Mouse (Mus musculus) limb, embryonic 13.5 days (tissue): ENCODE data around the gene Zfp277. TPM values are rescaled to one million over a fixed set of nuclear protein-coding genes. Genes with fewer than 3 reads are reported as not detected.

Experiments
- ATAC-seq: fragments of 200-750 bp; cut with Nextera tagmentation; 2 replicates; pipeline ENCODE4 v1.8.0; 2017; ENCODE audit warnings: low read depth, moderate number of reproducible peaks, moderate TSS enrichment; ENCODE audit not compliant: low FRiP score
- H3K27ac ChIP-seq: fragments of 300-500 bp; sonication (generic); 2 replicates; pipeline ENCODE4 v1.5.1; 2015; ENCODE audit warnings: inconsistent platforms, mild to moderate bottlenecking, moderate library complexity
- H3K27me3 ChIP-seq: fragments of 300-500 bp; sonication (generic); 2 replicates; pipeline ENCODE4 v1.6.1; 2015; ENCODE audit warnings: mild to moderate bottlenecking, inconsistent platforms
- H3K36me3 ChIP-seq: fragments of 300-500 bp; sonication (generic); 2 replicates; pipeline ENCODE4 v1.6.1; 2015; ENCODE audit warnings: inconsistent platforms, mild to moderate bottlenecking, moderate library complexity
- H3K4me1 ChIP-seq: fragments of 300-500 bp; sonication (generic); 2 replicates; pipeline ENCODE4 v1.6.1; 2015; ENCODE audit warnings: inconsistent platforms
- H3K4me2 ChIP-seq: fragments of 300-500 bp; sonication (generic); replicated peaks from 2 replicates; pipeline ENCODE4 v1.6.1; 2015; ENCODE audit warnings: inconsistent platforms, mild to moderate bottlenecking, moderate library complexity
- H3K4me3 ChIP-seq: fragments of 300-500 bp; sonication (generic); 2 replicates; pipeline ENCODE4 v1.5.1; 2015; ENCODE audit warnings: moderate library complexity, mild to moderate bottlenecking, inconsistent platforms
- H3K9ac ChIP-seq: fragments of 300-500 bp; sonication (generic); 2 replicates; pipeline ENCODE4 v1.6.1; 2015; ENCODE audit warnings: mild to moderate bottlenecking, inconsistent platforms
- H3K9me3 ChIP-seq: fragments of 300-500 bp; sonication (generic); 2 replicates; pipeline ENCODE4 v1.6.1; 2016; ENCODE audit warnings: inconsistent platforms
- WGBS: fragments of 180-500 bp; shearing (Covaris S2); methylation state at CpG from one replicate; pipeline ENCODE4 v1.1.7; 2015; 5-methylcytosine and 5-hydroxymethylcytosine counted together
- polyA plus RNA-seq: library from polyadenylated mRNA; unstranded; fragments of >200 nt; fragmentation: Nextera tagmentation; extraction: Ambion mirVana; gene quantifications from 2 replicates; pipeline ENCODE4 v1.2.1, GENCODE M21; 2015

The Zfp277 gene
- polyA plus RNA-seq, 1 experiment from 2014 or later = 36.4 TPM

DNA sequence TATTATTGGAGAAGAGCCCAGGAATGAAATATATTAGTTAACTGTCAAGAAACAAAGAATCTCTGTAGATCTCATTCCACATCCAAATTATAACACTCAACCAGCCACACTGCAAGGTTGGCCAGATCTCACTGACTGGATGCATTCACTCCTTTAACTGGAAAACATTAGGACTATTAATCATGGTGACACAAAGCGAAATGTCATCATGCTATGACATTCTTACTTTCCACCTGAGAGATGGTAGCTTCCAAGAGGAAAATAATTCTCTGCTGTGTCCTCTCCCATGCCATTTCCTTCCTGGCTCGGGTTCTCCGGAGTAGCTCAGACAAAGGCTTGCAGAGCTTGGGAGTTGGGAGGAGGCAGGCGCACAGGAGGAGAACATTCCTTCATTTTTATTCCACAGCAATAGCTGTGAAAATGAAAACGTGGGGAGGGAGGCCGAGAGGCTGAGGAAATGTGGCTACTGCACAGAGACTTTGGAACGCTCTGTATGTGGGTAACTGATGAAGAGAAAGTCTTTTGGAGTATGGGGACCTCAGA lies 17.1 kb upstream of the Zfp277 start:
- H3K9ac ChIP-seq = no peak overlapping the region
- no peaks in the 10 kb centered on the region for H3K36me3 ChIP-seq
- no peak overlapping the region for H3K27ac ChIP-seq
- no peak for ATAC-seq
- H3K4me2 ChIP-seq = no peak overlapping the region
- peaks cover 32% of the 10 kb centered on the region for H3K4me1 ChIP-seq
- H3K9me3 ChIP-seq = no peaks in the 10 kb centered on the region
- H3K27me3 ChIP-seq = no peaks in the 10 kb centered on the region
- no peak overlapping the region for H3K4me3 ChIP-seq
- WGBS = 60% methylated on average over 7 of the region's 7 CpGs

DNA sequence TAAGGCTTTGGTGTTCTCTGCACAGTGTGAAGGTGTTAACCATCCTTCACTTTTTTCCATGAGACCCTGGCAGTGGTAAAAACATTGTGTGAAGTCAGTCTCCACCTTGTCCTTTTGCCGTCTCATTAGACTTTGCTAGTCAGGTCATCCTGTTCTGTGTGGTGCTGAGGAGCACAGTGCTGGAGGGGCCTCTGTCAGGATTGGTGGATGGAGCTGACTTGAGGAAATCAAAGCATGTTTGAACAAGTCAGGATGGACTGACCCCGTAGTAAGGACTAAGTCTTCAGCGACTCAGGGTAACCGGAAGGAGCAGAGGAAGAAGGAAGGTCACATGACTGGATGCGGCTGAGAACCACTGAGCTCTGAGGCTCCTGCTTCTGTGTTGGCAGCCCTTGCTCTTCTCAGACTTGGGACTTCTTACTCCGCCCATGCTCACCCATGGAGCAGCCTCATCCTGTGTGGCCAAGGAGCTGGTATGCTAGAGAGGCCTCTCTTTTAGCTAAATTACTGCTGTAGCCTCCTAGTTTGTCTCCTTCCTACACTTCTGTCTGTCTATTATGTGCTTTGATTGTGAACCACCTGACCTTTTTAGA lies 14.1 kb upstream of the Zfp277 start:
- H3K9ac ChIP-seq = no peak overlapping the region
- H3K4me3 ChIP-seq = no peak overlapping the region
- H3K27ac ChIP-seq = no peak overlapping the region
- H3K4me1 ChIP-seq = peaks cover 24% of the 10 kb centered on the region
- no peaks in the 10 kb centered on the region for H3K27me3 ChIP-seq
- no peaks in the 10 kb centered on the region for H3K9me3 ChIP-seq
- H3K36me3 ChIP-seq = no peaks in the 10 kb centered on the region
- H3K4me2 ChIP-seq = no peak overlapping the region
- no peak for ATAC-seq
- 79% methylated on average over 6 of the region's 6 CpGs for WGBS

- WGBS = 83% methylated on average over 3 of the region's 3 CpGs
- peaks cover 17% of the 10 kb centered on the region for H3K4me1 ChIP-seq
- H3K9ac ChIP-seq = no peak overlapping the region
- no peak overlapping the region for H3K4me3 ChIP-seq
- no peak overlapping the region for H3K27ac ChIP-seq
- no peak overlapping the region for H3K4me2 ChIP-seq
- no peaks in the 10 kb centered on the region for H3K36me3 ChIP-seq
- no peaks in the 10 kb centered on the region for H3K27me3 ChIP-seq
- no peak for ATAC-seq
- H3K9me3 ChIP-seq = no peaks in the 10 kb centered on the region
Observed at GRCm38 (mm10) chr12:40458977-40459376, 13.3 kb upstream of the Zfp277 start.

DNA sequence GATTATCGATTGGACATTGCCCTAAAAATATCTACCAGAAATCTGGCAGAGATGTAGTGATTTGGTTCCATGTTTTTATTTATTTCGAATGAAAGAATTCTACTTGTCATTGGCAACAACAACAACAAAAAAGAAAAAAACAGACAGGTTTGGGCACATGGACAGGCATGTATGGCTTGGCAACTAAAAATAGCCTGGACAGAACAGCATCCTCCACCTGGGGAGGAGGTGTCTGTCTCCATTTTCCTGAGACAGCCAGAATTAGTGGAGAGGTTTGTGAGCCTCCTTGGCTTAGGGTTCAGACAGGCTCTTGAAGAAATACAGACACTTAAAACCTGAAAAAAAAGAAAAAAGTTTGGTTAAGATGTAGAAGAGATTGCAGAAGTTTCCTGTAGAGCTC lies 10.8 kb upstream of the Zfp277 start:
- Histone ChIP-seq H3K4me3 (no peak overlapping the region), H3K4me2 (no peak overlapping the region), H3K27ac (no peak overlapping the region), H3K9ac (no peak overlapping the region), H3K36me3 (no peaks in the 10 kb centered on the region), H3K4me1 (peaks cover 8% of the 10 kb centered on the region), H3K27me3 (no peaks in the 10 kb centered on the region), H3K9me3 (no peaks in the 10 kb centered on the region)
- WGBS = 91% methylated on average over 2 of the region's 2 CpGs
- ATAC-seq = no peak

DNA sequence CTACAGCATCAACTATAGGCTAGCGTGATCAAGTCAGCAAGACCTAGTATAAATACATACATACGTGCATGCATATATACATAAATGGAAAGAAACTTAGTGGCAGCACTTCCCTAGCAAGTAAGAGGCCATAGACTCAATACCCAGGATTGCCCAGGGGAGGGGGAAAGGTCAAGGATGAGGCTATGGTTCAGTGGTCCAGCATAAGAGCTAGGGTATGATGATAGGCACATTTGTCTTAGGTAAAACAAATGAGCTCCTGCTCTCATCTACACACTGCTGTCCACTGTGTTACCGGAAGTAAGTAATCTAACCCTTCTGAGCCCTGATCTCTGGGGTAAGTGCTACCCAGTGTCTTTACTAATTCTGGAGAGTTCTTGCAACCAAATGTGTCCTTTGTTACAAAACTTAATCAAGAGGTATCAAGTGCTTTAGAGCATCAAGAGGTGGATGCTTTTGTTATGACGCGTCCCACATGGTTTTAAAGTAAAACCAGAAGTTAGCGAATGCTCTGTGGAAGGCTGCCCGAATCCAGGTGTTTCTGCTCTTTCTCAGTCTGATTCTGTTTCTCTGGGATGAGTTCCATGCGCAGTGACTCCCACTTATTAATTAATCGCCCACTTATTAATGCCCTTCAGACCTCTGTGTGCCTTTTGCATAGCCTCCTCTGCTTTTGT lies 3.6 kb upstream of the Zfp277 start:
- WGBS = 55% methylated on average over 9 of the region's 9 CpGs
- H3K9me3 ChIP-seq = no peaks in the 10 kb centered on the region
- no peaks in the 10 kb centered on the region for H3K36me3 ChIP-seq
- H3K4me3 ChIP-seq = no peak overlapping the region
- H3K4me2 ChIP-seq = peak overlapping the region; percentile 19; the same call in 1 of the 2 replicates
- H3K4me1 ChIP-seq = peaks cover 29% of the 10 kb centered on the region
- no peak overlapping the region for H3K9ac ChIP-seq
- no peaks in the 10 kb centered on the region for H3K27me3 ChIP-seq
- H3K27ac ChIP-seq = no peak overlapping the region
- ATAC-seq = no peak

- Histone ChIP-seq H3K9me3 (no peaks in the 10 kb centered on the region), H3K27me3 (no peaks in the 10 kb centered on the region), H3K4me1 (peaks cover 33% of the 10 kb centered on the region), H3K4me2 (peak overlapping the region; percentile 87), H3K36me3 (no peaks in the 10 kb centered on the region), H3K9ac (no peak overlapping the region), H3K4me3 (peak overlapping the region; percentile 83), H3K27ac (no peak overlapping the region)
- no peak for ATAC-seq
- 5% methylated on average over 10 of the region's 10 CpGs for WGBS
Observed at GRCm38 (mm10) chr12:40447561-40448355, 2.1 kb upstream of the Zfp277 start.

GRCm38 (mm10) chr12:40446450-40447381 lies 1.0 kb upstream of the Zfp277 start:
- Histone ChIP-seq H3K9me3 (no peaks in the 10 kb centered on the region), H3K9ac (peak overlapping the region; percentile 85), H3K4me2 (peak overlapping the region; percentile 87), H3K4me3 (peak overlapping the region; percentile 83), H3K27me3 (no peaks in the 10 kb centered on the region), H3K4me1 (peaks cover 35% of the 10 kb centered on the region), H3K27ac (peak overlapping the region; percentile 88), H3K36me3 (no peaks in the 10 kb centered on the region)
- ATAC-seq = peak; percentile 14; the same call in 1 of the 2 replicates
- WGBS = under 1% methylated on average over 44 of the region's 44 CpGs

GRCm38 (mm10) chr12:40445206-40445605 lies 496 bp downstream of the Zfp277 start:
- peak overlapping the region; percentile 61; the same call in 1 of the 2 replicates for H3K27ac ChIP-seq
- H3K4me1 ChIP-seq = peaks cover 35% of the 10 kb centered on the region
- peak overlapping the region; percentile 75 for H3K4me2 ChIP-seq
- no peaks in the 10 kb centered on the region for H3K9me3 ChIP-seq
- H3K4me3 ChIP-seq = peak overlapping the region; percentile 83
- 2% methylated on average over 16 of the region's 16 CpGs for WGBS
- peak overlapping the region; percentile 67 for H3K9ac ChIP-seq
- H3K27me3 ChIP-seq = no peaks in the 10 kb centered on the region
- no peaks in the 10 kb centered on the region for H3K36me3 ChIP-seq
- peak; percentile 9 for ATAC-seq

DNA sequence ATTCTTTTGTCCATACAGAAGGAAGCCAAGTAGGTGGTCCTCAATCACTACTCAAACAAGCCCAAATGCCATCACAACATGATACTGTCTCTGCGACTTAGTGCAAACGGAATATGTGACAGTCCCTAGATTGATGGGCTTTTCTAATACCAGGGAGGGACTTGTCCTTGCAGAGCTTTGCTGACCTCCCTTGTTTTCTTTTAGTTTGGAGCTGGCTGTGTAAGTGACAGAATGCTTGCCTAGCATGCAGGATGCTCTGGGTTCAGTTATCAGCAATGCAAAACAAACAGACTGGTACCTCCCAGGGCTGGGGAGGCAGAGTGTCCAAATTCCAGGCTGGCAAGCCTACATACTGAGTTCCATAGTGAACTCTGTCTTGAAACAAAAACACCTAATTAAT lies 7.7 kb downstream of the Zfp277 start:
- H3K27ac ChIP-seq = no peak overlapping the region
- ATAC-seq = no peak
- no peak overlapping the region for H3K4me2 ChIP-seq
- H3K4me3 ChIP-seq = no peak overlapping the region
- WGBS = 45% methylated on average over 2 of the region's 2 CpGs
- H3K4me1 ChIP-seq = 0 out of 2 replicates have a peak, but pooled peaks cover 5% of the 10 kb centered on the region
- no peaks in the 10 kb centered on the region for H3K9me3 ChIP-seq
- H3K36me3 ChIP-seq = 0 out of 2 replicates have a peak, but pooled peaks cover 4% of the 10 kb centered on the region
- H3K27me3 ChIP-seq = no peaks in the 10 kb centered on the region
- H3K9ac ChIP-seq = no peak overlapping the region

DNA sequence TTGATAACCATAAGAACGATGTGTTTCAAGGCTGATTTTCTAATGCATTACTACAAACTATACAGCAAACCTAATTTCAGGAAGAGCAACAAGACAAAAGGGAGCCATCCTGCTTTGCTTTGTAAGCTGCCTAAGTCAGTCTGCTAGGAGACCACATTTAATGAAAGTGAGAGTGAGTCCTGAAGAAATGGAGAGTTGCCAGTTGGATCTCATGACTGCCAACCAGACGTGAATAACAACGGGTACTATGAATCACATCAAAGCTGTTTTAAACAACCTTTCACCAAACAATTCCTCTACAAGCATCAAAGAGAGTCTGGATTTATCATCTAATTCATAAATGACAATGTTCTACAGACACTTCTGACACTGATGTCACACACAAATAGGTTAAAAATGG lies 11.6 kb downstream of the Zfp277 start:
- Histone ChIP-seq H3K4me2 (no peak overlapping the region), H3K4me1 (peaks cover 8% of the 10 kb centered on the region; the same call in 1 of the 2 replicates), H3K4me3 (no peak overlapping the region), H3K36me3 (no peaks in the 10 kb centered on the region), H3K27me3 (no peaks in the 10 kb centered on the region), H3K9ac (no peak overlapping the region), H3K27ac (no peak overlapping the region), H3K9me3 (no peaks in the 10 kb centered on the region)
- 46% methylated on average over 3 of the region's 3 CpGs for WGBS
- ATAC-seq = no peak

GRCm38 (mm10) chr12:40431075-40431474 lies 14.6 kb downstream of the Zfp277 start:
- H3K9me3 ChIP-seq = no peaks in the 10 kb centered on the region
- no peak overlapping the region for H3K9ac ChIP-seq
- ATAC-seq = no peak
- no peak overlapping the region for H3K4me2 ChIP-seq
- H3K27me3 ChIP-seq = no peaks in the 10 kb centered on the region
- WGBS = 74% methylated on average over 5 of the region's 5 CpGs
- peaks cover 8% of the 10 kb centered on the region; the same call in 1 of the 2 replicates for H3K4me1 ChIP-seq
- H3K27ac ChIP-seq = no peak overlapping the region
- no peaks in the 10 kb centered on the region for H3K36me3 ChIP-seq
- no peak overlapping the region for H3K4me3 ChIP-seq
